Mouse (Mus musculus) hindbrain, embryonic 12.5 days (tissue): ENCODE results near the gene Cacna1s. TPM values are rescaled to one million over a fixed set of nuclear protein-coding genes. Genes with fewer than 3 reads are reported as not detected.
A peak's percentile ranks its signal among the peaks of the same experiment; 100 is the strongest.

Source experiments
- ATAC-seq: fragments of 200-750 bp; cut with Nextera tagmentation; 2 replicates; pipeline ENCODE4 v1.8.0; 2017; ENCODE audit warnings: moderate TSS enrichment; ENCODE audit not compliant: low FRiP score
- H3K27ac ChIP-seq: fragments of 300-500 bp; sonication (generic); 2 replicates; pipeline ENCODE4 v1.5.1; 2016; ENCODE audit warnings: mild to moderate bottlenecking
- H3K27me3 ChIP-seq: fragments of 300-500 bp; sonication (generic); 2 replicates; pipeline ENCODE4 v1.6.1; 2016; ENCODE audit warnings: mild to moderate bottlenecking
- H3K36me3 ChIP-seq: fragments of 300-500 bp; sonication (generic); 2 replicates; pipeline ENCODE4 v1.6.1; 2016; ENCODE audit warnings: mild to moderate bottlenecking
- H3K4me1 ChIP-seq: fragments of 300-500 bp; sonication (generic); 2 replicates; pipeline ENCODE4 v1.6.1; 2016
- H3K4me2 ChIP-seq: fragments of 300-500 bp; sonication (generic); replicated peaks from 2 replicates; pipeline ENCODE4 v1.6.1; 2016; ENCODE audit warnings: mild to moderate bottlenecking
- H3K4me3 ChIP-seq: fragments of 300-500 bp; sonication (generic); 2 replicates; pipeline ENCODE4 v1.5.1; 2016; ENCODE audit warnings: mild to moderate bottlenecking
- H3K9ac ChIP-seq: fragments of 300-500 bp; sonication (generic); 2 replicates; pipeline ENCODE4 v1.6.1; 2016; ENCODE audit warnings: mild to moderate bottlenecking, moderate library complexity
- H3K9me3 ChIP-seq: fragments of 300-500 bp; sonication (generic); replicated peaks from 2 replicates; pipeline ENCODE4 v1.6.1; 2016; ENCODE audit warnings: mild to moderate bottlenecking
- WGBS: fragments of 180-500 bp; shearing (Covaris S2); methylation state at CpG from one replicate; pipeline ENCODE4 v1.1.7; 2016; 5-methylcytosine and 5-hydroxymethylcytosine counted together
- polyA plus RNA-seq: library from polyadenylated mRNA; unstranded; fragments of >200 nt; fragmentation: Nextera tagmentation; extraction: Ambion mirVana; gene quantifications from 2 replicates; pipeline ENCODE4 v1.2.1, GENCODE M21; 2016

Cacna1s gene
- polyA plus RNA-seq, 1 experiment from 2014 or later = 0.18 TPM

DNA sequence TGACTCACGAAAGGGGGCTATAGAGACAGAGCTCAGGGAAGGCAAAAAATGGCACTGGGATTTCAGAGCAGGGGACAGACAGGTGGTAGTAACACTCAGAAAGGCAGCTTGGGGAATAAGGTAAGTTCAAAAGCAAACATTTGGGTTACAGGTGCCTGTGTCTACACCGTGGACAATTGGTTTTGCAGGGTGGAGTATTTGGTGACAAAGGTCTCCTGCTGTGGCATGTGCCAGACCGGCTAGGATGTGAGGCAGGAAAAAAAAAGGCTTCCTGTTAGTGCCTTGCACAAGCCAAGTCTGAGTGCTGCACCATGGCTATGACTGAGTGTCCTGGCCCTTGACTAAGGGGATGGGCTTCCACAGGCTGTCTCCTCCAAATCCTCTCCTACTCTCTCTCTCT lies 6.0 kb downstream of the Cacna1s start:
- Histone ChIP-seq H3K4me3 (no peak overlapping the region), H3K4me1 (peaks cover 16% of the 10 kb centered on the region), H3K9me3 (no peaks in the 10 kb centered on the region), H3K27ac (no peak overlapping the region), H3K27me3 (peaks cover 5% of the 10 kb centered on the region), H3K36me3 (no peaks in the 10 kb centered on the region), H3K4me2 (no peak overlapping the region), H3K9ac (no peak overlapping the region)
- no peak for ATAC-seq
- WGBS = 63% methylated on average over 3 of the region's 3 CpGs

DNA sequence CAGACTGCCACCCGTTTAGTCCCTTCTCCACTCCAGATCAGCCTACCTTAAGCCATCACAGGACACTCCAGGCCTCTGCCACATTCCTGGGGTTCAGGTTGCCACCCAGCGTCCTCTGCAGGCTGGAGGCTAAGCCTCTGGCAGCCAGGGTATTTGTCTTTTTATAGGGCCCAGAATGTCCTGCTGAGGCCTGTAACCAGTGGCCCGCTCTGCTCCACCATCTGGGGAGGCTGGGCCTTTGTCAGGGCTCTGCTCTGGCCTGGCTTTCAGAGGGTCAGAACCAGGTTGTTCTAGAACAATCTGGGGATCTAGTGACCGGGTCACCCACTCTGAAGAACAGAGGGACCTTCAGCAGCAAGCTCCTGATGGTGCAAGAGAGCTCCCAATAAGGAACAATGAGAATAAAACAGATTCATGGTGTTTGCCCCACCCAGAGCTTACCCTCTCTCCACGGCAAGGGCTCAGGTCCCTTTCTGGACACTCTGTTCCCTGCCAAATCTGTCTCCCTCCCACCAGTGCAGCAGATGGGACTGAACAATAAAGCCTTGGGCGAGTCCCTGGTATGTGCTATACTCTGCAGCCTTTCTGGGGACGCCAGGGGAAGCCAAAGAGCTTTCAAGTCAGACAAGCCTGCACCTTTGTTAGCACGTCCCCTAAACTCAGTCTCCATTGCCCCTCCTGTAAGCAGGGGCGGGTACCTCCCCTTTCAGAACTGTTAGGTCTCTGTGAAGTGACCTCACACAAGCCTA lies 8.7 kb downstream of the Cacna1s start:
- no peaks in the 10 kb centered on the region for H3K36me3 ChIP-seq
- WGBS = 54% methylated on average over 9 of the region's 9 CpGs
- peak; percentile 39; the same call in 1 of the 2 replicates for ATAC-seq

DNA sequence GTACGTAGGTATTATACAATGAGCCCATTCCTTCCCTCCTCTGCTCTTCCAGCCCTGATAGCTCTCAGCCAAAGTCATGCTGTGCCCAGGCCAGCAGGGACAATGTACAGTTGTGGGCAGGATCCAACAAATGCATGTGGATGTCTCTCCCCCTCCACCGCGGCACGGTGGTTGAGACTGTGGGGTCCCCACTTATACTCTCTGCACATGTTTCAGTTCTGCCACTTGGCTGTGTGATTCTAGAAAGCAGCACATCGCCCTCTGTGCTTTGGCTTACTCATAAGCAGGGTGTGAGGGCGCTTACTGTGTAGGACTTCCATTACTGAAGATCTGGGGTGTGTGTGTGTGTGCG lies 9.2 kb downstream of the Cacna1s start:
- 0 out of 2 replicates have a peak, but pooled peaks have one; percentile 6 for ATAC-seq
- Histone ChIP-seq H3K27ac (no peak overlapping the region), H3K9ac (no peak overlapping the region), H3K36me3 (no peaks in the 10 kb centered on the region), H3K9me3 (no peaks in the 10 kb centered on the region), H3K4me1 (peaks cover 7% of the 10 kb centered on the region), H3K4me2 (no peak overlapping the region), H3K4me3 (no peak overlapping the region), H3K27me3 (peaks cover 2% of the 10 kb centered on the region; the same call in 1 of the 2 replicates)
- 84% methylated on average over 7 of the region's 7 CpGs for WGBS

More for the DNA sequence above, 8.7 kb downstream of the Cacna1s start:
- Histone ChIP-seq H3K27me3 (peaks cover 2% of the 10 kb centered on the region; the same call in 1 of the 2 replicates), H3K4me1 (peaks cover 9% of the 10 kb centered on the region), H3K4me3 (no peak overlapping the region), H3K9ac (no peak overlapping the region), H3K27ac (no peak overlapping the region), H3K9me3 (no peaks in the 10 kb centered on the region), H3K4me2 (no peak overlapping the region)

DNA sequence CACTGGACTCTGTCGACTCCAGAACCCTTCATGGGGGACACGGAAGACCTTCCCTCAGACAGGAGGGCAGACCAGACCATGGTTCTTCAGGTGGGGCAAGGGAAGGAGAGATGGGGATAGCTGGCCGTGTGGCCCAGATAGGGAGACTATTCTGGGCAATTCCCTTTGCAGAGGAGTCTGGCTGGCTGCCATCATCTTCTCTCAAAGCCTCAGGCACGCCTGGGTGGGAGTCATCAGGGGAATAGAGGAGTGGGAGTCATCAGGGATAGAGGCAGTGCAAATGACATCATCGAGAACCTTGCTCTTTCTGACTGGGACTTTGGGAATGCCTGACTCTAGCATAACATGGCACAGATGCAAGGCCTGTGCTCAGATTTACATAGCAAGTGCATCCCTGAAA lies 11.4 kb downstream of the Cacna1s start:
- WGBS = 80% methylated on average over 5 of the region's 5 CpGs
- Histone ChIP-seq H3K4me2 (no peak overlapping the region), H3K27me3 (peaks cover 5% of the 10 kb centered on the region; the same call in 1 of the 2 replicates), H3K27ac (no peak overlapping the region), H3K4me1 (0 out of 2 replicates have a peak, but pooled peaks cover 3% of the 10 kb centered on the region), H3K9me3 (no peaks in the 10 kb centered on the region), H3K4me3 (no peak overlapping the region), H3K9ac (no peak overlapping the region), H3K36me3 (no peaks in the 10 kb centered on the region)
- no peak for ATAC-seq

DNA sequence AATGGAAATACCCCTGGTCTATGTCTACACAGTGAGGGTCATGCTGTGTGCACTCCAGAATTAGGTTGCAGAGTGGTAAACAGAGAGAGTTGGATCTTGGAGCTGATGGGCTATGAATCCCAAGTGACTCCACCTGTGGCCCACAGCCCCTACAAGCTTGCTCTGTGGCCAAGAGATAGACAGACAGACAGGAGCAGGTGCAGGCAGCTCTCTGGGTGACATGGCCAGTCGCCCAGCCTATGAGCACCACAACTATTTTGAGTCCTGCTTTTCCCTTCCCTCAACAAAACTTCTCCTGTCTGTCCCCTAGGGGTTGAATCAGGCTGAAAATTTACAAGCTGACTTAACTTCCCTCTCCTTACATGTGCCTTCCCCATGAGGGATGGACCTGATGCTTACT lies 14.1 kb downstream of the Cacna1s start:
- Histone ChIP-seq H3K4me1 (no peaks in the 10 kb centered on the region), H3K27me3 (0 out of 2 replicates have a peak, but pooled peaks cover 3% of the 10 kb centered on the region), H3K9ac (no peak overlapping the region), H3K36me3 (no peaks in the 10 kb centered on the region), H3K4me2 (no peak overlapping the region), H3K4me3 (no peak overlapping the region), H3K9me3 (no peaks in the 10 kb centered on the region), H3K27ac (no peak overlapping the region)
- ATAC-seq = no peak
- 65% methylated on average over 1 of the region's 1 CpGs for WGBS

DNA sequence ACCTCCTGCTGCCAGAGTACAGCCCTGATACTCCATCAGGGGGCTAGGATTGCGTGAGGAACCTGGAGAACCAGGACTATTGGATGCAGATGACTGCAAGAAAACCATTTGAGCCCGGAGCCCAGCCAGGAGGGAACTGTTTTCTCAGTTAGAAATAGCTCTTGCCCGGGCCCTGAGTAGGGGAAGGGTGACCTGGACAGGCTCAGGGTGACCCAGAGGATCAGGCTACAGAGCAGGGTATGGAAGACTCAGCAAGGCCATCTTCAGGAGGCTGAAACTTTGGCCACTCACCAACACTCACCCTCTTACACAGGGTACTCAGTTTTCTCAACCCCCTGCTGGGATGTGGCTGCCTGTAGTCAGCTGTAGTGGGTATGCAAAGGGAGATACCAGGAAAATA lies 15.0 kb downstream of the Cacna1s start:
- no peaks in the 10 kb centered on the region for H3K36me3 ChIP-seq
- no peak overlapping the region for H3K4me2 ChIP-seq
- no peak for ATAC-seq
- H3K27me3 ChIP-seq = 0 out of 2 replicates have a peak, but pooled peaks cover 3% of the 10 kb centered on the region
- WGBS = 70% methylated on average over 3 of the region's 3 CpGs
- no peak overlapping the region for H3K9ac ChIP-seq
- no peaks in the 10 kb centered on the region for H3K4me1 ChIP-seq
- no peak overlapping the region for H3K27ac ChIP-seq
- H3K4me3 ChIP-seq = no peak overlapping the region
- no peaks in the 10 kb centered on the region for H3K9me3 ChIP-seq

DNA sequence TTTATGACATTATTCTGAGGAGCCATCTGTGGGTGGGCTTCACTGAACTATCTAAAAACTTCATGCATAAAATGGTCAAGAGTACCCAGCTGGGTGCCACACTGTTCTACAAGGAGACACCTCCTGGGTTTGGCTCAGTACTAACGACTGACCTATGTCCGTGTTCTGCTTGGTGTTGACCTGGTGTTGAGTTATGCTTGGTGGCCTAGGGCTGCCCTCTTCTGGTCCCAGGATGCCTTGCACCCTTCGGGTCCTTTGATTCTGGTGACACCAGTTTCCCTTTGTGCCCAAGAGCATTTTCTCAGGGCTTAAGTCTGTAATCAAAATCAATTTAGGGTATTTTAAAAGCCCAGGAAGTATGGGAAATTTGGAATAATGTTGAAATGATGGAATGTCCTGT lies 23.5 kb downstream of the Cacna1s start:
- no peaks in the 10 kb centered on the region for H3K36me3 ChIP-seq
- H3K4me1 ChIP-seq = no peaks in the 10 kb centered on the region
- WGBS = 6% methylated on average over 3 of the region's 3 CpGs
- H3K9ac ChIP-seq = no peak overlapping the region
- H3K4me2 ChIP-seq = no peak overlapping the region
- H3K9me3 ChIP-seq = no peaks in the 10 kb centered on the region
- H3K4me3 ChIP-seq = no peak overlapping the region
- no peak overlapping the region for H3K27ac ChIP-seq
- H3K27me3 ChIP-seq = no peaks in the 10 kb centered on the region
- 0 out of 2 replicates have a peak, but pooled peaks have one; percentile 22 for ATAC-seq

DNA sequence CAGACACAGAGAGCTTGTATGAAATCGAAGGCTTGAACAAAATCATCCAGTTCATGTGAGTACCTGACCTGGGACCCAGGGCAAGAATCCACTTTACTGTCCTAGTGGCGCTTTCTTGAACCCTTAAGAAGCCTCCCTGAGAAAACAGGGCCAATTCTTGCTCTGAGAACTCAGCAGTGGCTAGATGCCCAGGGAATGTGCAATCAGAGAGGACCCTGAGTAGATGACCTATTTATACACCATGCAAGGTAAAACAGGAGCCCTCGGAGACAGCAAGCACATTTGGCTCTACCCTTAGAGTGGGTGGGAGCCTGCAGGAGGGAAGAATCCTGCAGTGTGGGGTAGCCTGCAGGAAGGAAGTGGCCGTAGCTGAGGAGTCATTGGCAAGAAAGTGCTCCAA lies 25.1 kb downstream of the Cacna1s start:
- no peak for ATAC-seq
- Histone ChIP-seq H3K4me1 (no peaks in the 10 kb centered on the region), H3K4me3 (no peak overlapping the region), H3K27me3 (no peaks in the 10 kb centered on the region), H3K9ac (no peak overlapping the region), H3K36me3 (no peaks in the 10 kb centered on the region), H3K4me2 (no peak overlapping the region), H3K9me3 (peaks cover 7% of the 10 kb centered on the region; the same call in 1 of the 2 replicates), H3K27ac (no peak overlapping the region)
- WGBS = 73% methylated on average over 4 of the region's 4 CpGs

DNA sequence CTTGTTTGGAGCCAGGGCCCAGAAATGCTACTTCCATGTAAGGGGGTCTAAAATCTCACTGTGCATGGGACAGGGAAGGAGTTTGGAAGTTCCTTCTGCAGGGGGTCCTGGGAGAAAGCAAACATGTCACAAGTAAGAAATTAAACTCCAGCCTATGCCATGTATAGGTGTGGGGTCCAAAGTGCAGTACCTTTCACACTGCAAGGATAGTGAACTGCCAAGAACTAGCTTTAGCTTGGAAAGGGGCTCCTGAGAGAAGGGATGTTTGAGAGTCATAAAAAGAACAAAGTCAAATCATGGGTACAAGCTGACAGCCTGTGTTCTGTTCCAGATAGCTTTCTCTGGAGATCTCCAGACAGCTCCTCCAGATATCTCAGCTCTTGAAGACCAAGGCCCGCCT lies 28.6 kb downstream of the Cacna1s start:
- H3K27ac ChIP-seq = no peak overlapping the region
- H3K36me3 ChIP-seq = no peaks in the 10 kb centered on the region
- no peak overlapping the region for H3K4me3 ChIP-seq
- H3K9me3 ChIP-seq = peaks cover 7% of the 10 kb centered on the region; the same call in 1 of the 2 replicates
- H3K27me3 ChIP-seq = no peaks in the 10 kb centered on the region
- H3K4me2 ChIP-seq = no peak overlapping the region
- H3K9ac ChIP-seq = no peak overlapping the region
- ATAC-seq = no peak
- no peaks in the 10 kb centered on the region for H3K4me1 ChIP-seq
- WGBS = 88% methylated on average over 1 of the region's 1 CpGs

DNA sequence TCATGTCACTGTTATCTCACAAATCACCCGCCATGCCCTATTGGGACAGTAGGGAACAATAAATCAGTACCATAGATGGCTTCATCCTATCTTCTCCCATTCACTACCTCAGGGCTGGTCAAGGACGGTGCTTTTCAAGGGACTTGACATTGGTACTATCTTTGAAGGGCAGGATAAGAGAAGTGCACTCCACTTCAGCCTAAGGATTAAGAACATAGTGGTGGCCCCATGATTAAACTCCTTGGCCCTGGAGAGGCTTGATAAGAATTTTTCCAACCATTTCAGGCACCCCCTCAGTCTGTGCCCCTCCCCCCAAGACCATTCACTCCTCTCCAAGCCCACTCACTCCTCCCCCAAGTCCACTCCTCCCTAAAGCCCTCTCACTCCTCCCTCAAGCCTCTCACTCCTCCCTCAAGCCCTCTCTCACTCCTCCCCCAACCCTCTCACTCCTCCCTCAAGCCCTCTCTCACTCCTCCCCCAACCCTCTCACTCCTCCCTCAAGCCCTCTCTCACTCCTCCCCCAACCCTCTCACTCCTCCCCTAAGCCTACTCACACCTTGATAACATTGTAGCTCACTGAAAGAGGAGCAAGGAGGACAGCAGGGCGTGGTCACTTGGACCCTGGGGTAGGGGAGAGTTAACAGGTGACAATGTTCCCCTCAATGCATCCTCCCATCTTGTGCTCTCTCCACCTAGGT lies 33.6 kb downstream of the Cacna1s start:
- WGBS = 82% methylated on average over 3 of the region's 3 CpGs
- Histone ChIP-seq H3K4me3 (no peak overlapping the region), H3K27me3 (no peaks in the 10 kb centered on the region; the same call in 1 of the 2 replicates), H3K4me1 (peaks cover 5% of the 10 kb centered on the region; the same call in 1 of the 2 replicates), H3K36me3 (no peaks in the 10 kb centered on the region), H3K9ac (no peak overlapping the region), H3K27ac (no peak overlapping the region), H3K9me3 (peaks cover 7% of the 10 kb centered on the region; the same call in 1 of the 2 replicates), H3K4me2 (no peak overlapping the region)
- no peak for ATAC-seq

DNA sequence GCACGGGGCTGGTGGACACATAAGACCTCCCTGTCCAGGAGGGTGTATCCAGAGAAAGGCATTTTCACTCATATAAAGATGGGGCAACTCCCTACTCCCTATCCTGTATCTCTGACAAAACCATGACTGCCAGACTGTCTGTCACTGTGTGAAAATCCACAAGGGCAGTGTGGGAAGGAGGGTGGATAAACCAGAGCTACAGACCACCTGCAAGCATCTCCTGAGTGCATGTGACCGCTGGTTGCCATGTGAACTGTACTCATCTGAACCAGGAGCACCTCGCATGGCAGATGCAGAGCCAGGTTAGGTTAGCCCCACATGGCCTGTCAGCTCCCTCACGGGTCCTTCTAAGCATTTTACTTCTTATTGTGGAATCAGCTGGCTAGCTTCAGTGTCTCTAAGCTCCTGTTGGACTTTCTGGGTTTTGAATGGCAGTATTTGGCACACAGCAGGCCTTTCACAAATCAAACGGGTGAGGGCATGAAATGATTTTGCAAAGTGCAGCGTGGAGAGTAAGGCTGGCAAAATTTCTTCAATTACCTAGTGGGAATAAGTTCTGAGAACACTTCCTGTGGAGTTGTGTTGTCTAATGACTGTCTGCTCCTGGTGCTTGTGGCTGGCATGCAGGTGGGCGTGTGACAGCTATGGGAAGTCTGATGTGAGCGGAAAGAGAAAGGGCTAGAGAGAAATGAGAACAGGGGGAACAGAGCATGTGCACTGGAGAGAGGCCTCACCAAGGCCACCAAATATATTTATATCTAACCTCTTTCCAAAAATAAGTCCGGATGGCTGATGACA lies 37.0 kb downstream of the Cacna1s start:
- H3K27me3 ChIP-seq = no peaks in the 10 kb centered on the region; the same call in 1 of the 2 replicates
- no peak overlapping the region for H3K9ac ChIP-seq
- H3K4me2 ChIP-seq = no peak overlapping the region
- H3K4me3 ChIP-seq = no peak overlapping the region
- H3K36me3 ChIP-seq = no peaks in the 10 kb centered on the region
- ATAC-seq = no peak
- H3K9me3 ChIP-seq = no peaks in the 10 kb centered on the region
- 79% methylated on average over 9 of the region's 9 CpGs for WGBS
- H3K27ac ChIP-seq = no peak overlapping the region
- H3K4me1 ChIP-seq = peaks cover 5% of the 10 kb centered on the region; the same call in 1 of the 2 replicates

DNA sequence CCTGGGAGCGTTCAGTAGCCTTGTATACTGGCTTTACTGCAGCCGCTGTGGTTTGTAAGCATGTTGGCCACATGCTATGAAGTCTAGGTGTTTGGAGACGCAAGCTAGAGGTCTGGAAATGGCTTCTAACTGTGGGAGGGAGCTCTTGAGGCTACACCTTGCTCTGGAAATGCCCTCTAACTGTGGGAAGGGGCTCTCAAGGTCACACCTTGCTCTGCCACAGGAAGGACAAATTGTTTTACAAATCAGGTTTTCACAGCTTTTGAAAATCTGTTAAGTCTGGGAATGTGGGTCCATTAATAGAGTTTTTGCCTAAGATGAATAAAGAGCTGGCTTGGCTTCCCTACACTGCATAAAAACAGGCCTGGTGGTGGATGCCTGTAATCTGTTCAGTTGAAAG lies 41.2 kb downstream of the Cacna1s start:
- Histone ChIP-seq H3K4me2 (no peak overlapping the region), H3K4me1 (peaks cover 5% of the 10 kb centered on the region; the same call in 1 of the 2 replicates), H3K9me3 (no peaks in the 10 kb centered on the region), H3K9ac (no peak overlapping the region), H3K36me3 (no peaks in the 10 kb centered on the region), H3K27ac (no peak overlapping the region), H3K4me3 (no peak overlapping the region), H3K27me3 (no peaks in the 10 kb centered on the region; the same call in 1 of the 2 replicates)
- no peak for ATAC-seq
- 71% methylated on average over 3 of the region's 3 CpGs for WGBS
